Mouse (Mus musculus): ENCODE data around the gene Zdhhc14. TPM values are rescaled to one million over a fixed set of nuclear protein-coding genes. Genes with fewer than 3 reads are reported as not detected.

Zdhhc14 gene
- total and polyA plus RNA-seq, 3 experiments = 0.34 to 1.3 (median 0.35) TPM

DNA sequence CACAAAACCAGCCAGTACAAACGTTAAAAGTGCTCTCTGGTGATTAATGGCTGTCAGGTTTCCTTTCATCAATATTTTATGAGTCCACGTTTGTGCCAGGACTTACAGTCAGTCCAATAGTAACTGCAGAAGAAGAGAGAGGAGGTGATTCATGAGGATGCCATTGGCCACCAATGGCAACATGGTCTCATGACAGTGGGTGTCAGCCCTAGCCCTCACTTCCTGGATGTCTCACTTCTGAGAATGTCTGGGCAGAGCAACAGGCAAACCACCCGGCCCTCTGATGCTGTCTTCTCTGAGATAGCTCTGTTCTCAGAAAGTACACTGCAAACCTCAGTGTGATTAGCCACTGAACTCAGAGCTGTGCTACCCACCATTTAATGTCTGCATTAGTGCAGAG lies 176.1 kb downstream of the Zdhhc14 start:
- TF ChIP-seq TCF12 (IDR thresholded peaks at IDR 0.05; ENCODE audit: low read depth, low read length) = no peak
- TF ChIP-seq TBP (conservative IDR thresholded peaks at IDR 0.05; ENCODE audit: low read depth, low read length) = no peak
- Histone ChIP-seq H3K27me3 (replicated peaks) (no peaks in the 10 kb centered on the region), H3K4me1 (ENCODE audit: control insufficient read depth in 1 of 2, insufficient read depth in 2 of 2) (peaks cover 3 to 16% of the 10 kb centered on the region in 2 experiments; a peak in 3 of 4 replicates), H3K9ac (ENCODE audit: insufficient read depth, low read depth) (no peak overlapping the region), H3K36me3 (replicated peaks in 1 of 2; ENCODE audit: control insufficient read depth in 1 of 2, insufficient read depth in 1 of 2, low read length in 1 of 2) (no peaks in the 10 kb centered on the region), H3K27ac (ENCODE audit: insufficient read depth, low read depth) (no peak overlapping the region), H3K79me2 (replicated peaks; ENCODE audit: control insufficient read depth, extremely low read depth, insufficient read depth, poor library complexity, severe bottlenecking) (no peaks in the 10 kb centered on the region), H3K4me2 (ENCODE audit: insufficient read depth, low read depth, poor library complexity, severe bottlenecking) (no peak overlapping the region), H3K9me3 (replicated peaks; ENCODE audit: low read length) (peaks cover 4% of the 10 kb centered on the region), H3K4me3 (replicated peaks in 1 of 3; ENCODE audit: low read depth in 2 of 3, low read length in 2 of 3, poor library complexity in 1 of 3) (no peak overlapping the region)
- dilution Hi-C loops (cut with MboI; ENCODE audit: extremely low pct_ligation_motif_present, extremely low pct_unique_long_range_greater_than_20kb, low sequenced_read_pairs) (no loop called here), in situ Hi-C loops (cut with MboI; ENCODE audit: low pct_ligation_motif_present, low pct_unique_long_range_greater_than_20kb, low sequenced_read_pairs) (no loop called here)
- no peak for DNase-seq (ENCODE audit: extremely low read depth)

DNA sequence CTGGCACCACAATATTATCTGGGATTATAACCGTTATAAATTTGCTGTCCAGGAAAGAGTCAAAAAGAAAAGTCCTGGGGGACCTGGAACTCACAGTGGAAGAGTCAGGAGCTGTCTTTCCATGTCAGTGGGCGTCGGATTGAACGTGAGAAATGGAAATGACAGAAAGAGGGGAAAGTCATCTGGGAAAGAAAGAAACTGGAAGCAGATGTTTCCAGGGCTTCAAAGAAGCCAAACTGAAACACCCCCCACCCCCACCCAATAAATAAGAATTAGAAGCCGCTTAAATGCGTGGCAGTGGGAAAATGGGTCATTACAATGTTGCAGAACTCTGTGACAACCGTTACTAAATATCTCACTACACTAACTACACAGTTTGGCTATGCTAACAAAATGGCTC lies 176.6 kb downstream of the Zdhhc14 start:
- H3K9me3 ChIP-seq (replicated peaks; ENCODE audit: low read length) = peaks cover 4% of the 10 kb centered on the region
- dilution Hi-C loops (cut with MboI; ENCODE audit: extremely low pct_ligation_motif_present, extremely low pct_unique_long_range_greater_than_20kb, low sequenced_read_pairs) (no loop called here), in situ Hi-C loops (cut with MboI; ENCODE audit: low pct_ligation_motif_present, low pct_unique_long_range_greater_than_20kb, low sequenced_read_pairs) (no loop called here)
- no peak overlapping the region for H3K27ac ChIP-seq (ENCODE audit: insufficient read depth, low read depth)
- H3K27me3 ChIP-seq (replicated peaks) = no peaks in the 10 kb centered on the region
- no peak for DNase-seq (ENCODE audit: extremely low read depth)
- no peak for TF ChIP-seq CHD1 (IDR thresholded peaks at IDR 0.05; ENCODE audit: low read depth, low read length)
- no peak for TF ChIP-seq USF1 (IDR thresholded peaks at IDR 0.05; ENCODE audit: low read depth, low read length)
- no peak for TF ChIP-seq PAX5 (IDR thresholded peaks at IDR 0.05; ENCODE audit: low read length)
- TF ChIP-seq SIN3A (IDR thresholded peaks at IDR 0.05; ENCODE audit: low read length) = no peak
- no peak for TF ChIP-seq CTCF (conservative IDR thresholded peaks at IDR 0.05 in 1 of 2, IDR thresholded peaks at IDR 0.05 in 1 of 2; ENCODE audit: low read depth in 2 of 2, low read length in 2 of 2)
- no peak for TF ChIP-seq ZKSCAN1 (IDR thresholded peaks at IDR 0.05; ENCODE audit: borderline replicate concordance, low read depth, low read length)
- no peak for TF ChIP-seq MAZ (IDR thresholded peaks at IDR 0.05; ENCODE audit: low read depth, low read length)
- TF ChIP-seq USF2 (conservative IDR thresholded peaks at IDR 0.05; ENCODE audit: low read depth, low read length) = no peak
- TF ChIP-seq ETS1 (conservative IDR thresholded peaks at IDR 0.05; ENCODE audit: low read depth, low read length) = no peak
- no peak for TF ChIP-seq ZC3H11A (IDR thresholded peaks at IDR 0.05; ENCODE audit: low read depth, low read length)
- no peak for TF ChIP-seq MAX (IDR thresholded peaks at IDR 0.05; ENCODE audit: low read length)
- no peak for TF ChIP-seq BHLHE40 (IDR thresholded peaks at IDR 0.05; ENCODE audit: low read depth, low read length)
- no peak for TF ChIP-seq TBP (conservative IDR thresholded peaks at IDR 0.05; ENCODE audit: low read depth, low read length)
- no peak for TF ChIP-seq NRF1 (IDR thresholded peaks at IDR 0.05; ENCODE audit: low read depth, low read length)
- TF ChIP-seq POLR2AphosphoS2 (IDR thresholded peaks at IDR 0.05; ENCODE audit: low read depth, low read length) = no peak
- no peak for TF ChIP-seq ZNF384 (IDR thresholded peaks at IDR 0.05; ENCODE audit: low read depth, low read length)
- TF ChIP-seq ELF1 (IDR thresholded peaks at IDR 0.05; ENCODE audit: low read depth, low read length) = no peak
- TF ChIP-seq EP300 (IDR thresholded peaks at IDR 0.05; ENCODE audit: low read length) = no peak
- no peaks in the 10 kb centered on the region for H3K36me3 ChIP-seq (replicated peaks in 1 of 2; ENCODE audit: control insufficient read depth in 1 of 2, insufficient read depth in 1 of 2, low read length in 1 of 2)
- no peak overlapping the region for H3K4me3 ChIP-seq (replicated peaks in 1 of 3; ENCODE audit: low read depth in 2 of 3, low read length in 2 of 3, poor library complexity in 1 of 3)
- no peak overlapping the region for H3K4me2 ChIP-seq (ENCODE audit: insufficient read depth, low read depth, poor library complexity, severe bottlenecking)
- peaks cover 3 to 16% of the 10 kb centered on the region in 2 experiments; a peak in 3 of 4 replicates for H3K4me1 ChIP-seq (ENCODE audit: control insufficient read depth in 1 of 2, insufficient read depth in 2 of 2)
- no peaks in the 10 kb centered on the region for H3K79me2 ChIP-seq (replicated peaks; ENCODE audit: control insufficient read depth, extremely low read depth, insufficient read depth, poor library complexity, severe bottlenecking)
- no peak overlapping the region for H3K9ac ChIP-seq (ENCODE audit: insufficient read depth, low read depth)

Measured in CH12.LX (cell line).